Mouse (Mus musculus) urinary bladder, postnatal 4 days (tissue): ENCODE data around the gene Pprc1.

Source experiments
- DNase-seq, 2 experiments: peaks; one replicate each; pipeline ENCODE4 v3.0.0; 2021 to 2022; ENCODE audit warnings: low spot score in 2 of 2

Gene Pprc1

GRCm38 (mm10) chr19:46044271-46044992, at the start of gene Pprc1:
Pprc1 (plus strand) TSS chr19:46044886.
- DNase-seq, result no peak

- no peak for DNase-seq
Measured at GRCm38 (mm10) chr19:45997365-45997764, 47.3 kb upstream of the Pprc1 start.

GRCm38 (mm10) chr19:45997785-45998693, 46.6 kb upstream of the Pprc1 start, which contains the start of gene Armh3:
Armh3 (minus strand) TSS chr19:45998488.
- DNase-seq, result peak; percentile 86 to 87

- DNase-seq, result no peak
Measured at GRCm38 (mm10) chr19:45998694-45999217, 45.9 kb upstream of the Pprc1 start.

DNA sequence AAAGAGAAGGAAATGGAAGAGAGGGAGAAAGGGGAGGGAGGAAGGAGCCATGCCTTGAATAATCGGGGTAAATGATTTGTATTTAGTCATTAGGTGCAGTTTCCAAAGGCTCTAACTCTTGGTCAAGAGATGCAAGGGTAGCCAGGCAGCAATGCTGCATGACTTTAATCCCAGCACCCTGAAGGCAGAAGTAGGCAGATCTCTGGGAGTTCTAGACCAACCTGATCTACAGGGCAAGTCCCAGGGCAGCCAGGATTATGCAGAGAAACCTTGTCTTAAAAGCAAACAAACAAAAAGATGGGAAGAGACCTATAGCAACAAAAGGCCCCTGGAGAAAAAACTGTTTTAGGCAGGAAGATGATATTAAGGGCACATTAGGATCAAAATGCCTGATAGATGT, 45.3 kb upstream of the Pprc1 start:
- no peak for DNase-seq

GRCm38 (mm10) chr19:46002279-46002678, 42.4 kb upstream of the Pprc1 start:
- DNase-seq, result no peak

- DNase-seq, result peak; percentile 78 to 82
Measured at GRCm38 (mm10) chr19:46003371-46004226, 41.1 kb upstream of the Pprc1 start, which contains the start of gene Hps6. Hps6 (plus strand) TSS chr19:46003508.

GRCm38 (mm10) chr19:46004814-46005466, 39.7 kb upstream of the Pprc1 start:
- no peak for DNase-seq

- DNase-seq, result no peak
Measured at GRCm38 (mm10) chr19:46005680-46006079, 39.0 kb upstream of the Pprc1 start.

DNA sequence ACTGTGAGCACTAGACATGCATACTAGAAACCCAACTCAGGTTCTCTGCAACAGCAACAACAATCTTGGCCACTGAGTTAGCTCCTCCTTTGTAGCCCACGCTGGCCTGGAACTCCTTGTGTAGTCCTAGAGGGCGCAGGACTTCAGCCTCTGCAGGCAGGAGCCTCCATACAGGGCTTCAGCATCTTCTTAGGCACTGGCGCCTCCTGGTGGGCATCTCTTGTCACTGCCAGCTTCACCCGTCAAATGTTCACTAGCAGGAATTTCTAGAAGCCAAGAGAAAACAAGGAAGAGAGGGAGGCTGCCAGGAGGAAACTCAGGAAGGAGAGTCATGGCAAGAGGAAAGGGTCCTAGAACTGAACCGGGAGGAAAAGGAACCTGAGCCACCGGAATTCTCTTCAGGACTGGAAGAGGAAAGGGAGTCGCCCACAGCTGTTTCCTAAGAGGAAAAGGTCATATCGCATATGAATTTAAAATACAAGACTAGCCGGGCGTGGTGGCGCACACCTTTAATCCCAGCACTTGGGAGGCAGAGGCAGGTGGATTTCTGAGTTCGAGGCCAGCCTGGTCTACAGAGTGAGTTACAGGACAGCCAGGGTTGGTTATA, 30.0 kb upstream of the Pprc1 start:
- DNase-seq, result peak; percentile 75 to 87

- DNase-seq, result no peak
Measured at GRCm38 (mm10) chr19:46016023-46016422, 28.7 kb upstream of the Pprc1 start.

DNA sequence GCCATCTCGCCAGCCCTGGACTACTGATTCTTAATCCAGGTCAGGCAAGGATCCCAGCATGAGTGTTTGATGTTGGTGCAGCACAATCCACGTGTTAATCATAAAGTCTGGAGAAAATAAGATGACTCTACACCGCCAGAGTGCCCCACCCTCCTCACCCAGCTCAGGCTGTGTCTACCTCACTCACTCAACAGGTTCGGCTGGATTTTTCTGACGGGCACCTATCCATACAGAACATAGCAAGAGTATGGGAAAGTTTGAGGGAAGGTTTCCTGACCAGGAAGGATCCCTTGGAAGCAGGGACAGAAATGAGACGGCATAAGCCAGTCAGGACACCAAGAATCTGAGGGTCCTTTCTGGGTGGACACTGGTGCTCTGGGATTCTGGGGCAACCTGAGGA, 19.7 kb upstream of the Pprc1 start:
- no peak for DNase-seq

- no peak for DNase-seq
Measured at GRCm38 (mm10) chr19:46026567-46026966, 18.1 kb upstream of the Pprc1 start.

DNA sequence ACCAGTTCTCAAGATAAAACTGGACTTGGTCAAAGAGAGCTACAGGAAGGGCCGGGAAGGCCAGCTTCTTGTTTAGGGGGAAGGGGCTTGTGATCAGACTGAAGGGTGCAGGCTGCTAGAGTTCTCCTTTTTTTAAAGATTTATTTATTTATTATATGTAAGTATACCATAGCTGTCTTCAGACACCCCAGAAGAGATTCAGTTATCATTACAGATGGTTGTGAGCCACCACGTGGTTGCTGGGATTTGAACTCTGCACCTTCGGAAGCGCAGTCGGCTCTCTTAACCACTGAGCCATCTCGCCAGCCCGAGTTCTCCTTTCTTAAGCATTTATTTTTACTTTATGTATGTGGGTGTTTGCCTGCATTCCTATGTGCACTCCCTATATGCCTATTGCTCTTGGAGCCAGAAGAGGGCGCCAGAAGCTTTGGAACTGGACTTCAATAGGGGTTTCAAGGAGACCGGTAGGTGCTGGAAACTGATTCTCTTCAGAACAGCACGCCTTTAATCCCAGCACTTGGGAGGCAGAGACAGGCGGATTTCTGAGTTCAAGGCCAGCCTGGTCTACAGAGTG, 15.9 kb upstream of the Pprc1 start:
- no peak for DNase-seq

GRCm38 (mm10) chr19:46029652-46030051, 15.0 kb upstream of the Pprc1 start:
- DNase-seq, result no peak

DNA sequence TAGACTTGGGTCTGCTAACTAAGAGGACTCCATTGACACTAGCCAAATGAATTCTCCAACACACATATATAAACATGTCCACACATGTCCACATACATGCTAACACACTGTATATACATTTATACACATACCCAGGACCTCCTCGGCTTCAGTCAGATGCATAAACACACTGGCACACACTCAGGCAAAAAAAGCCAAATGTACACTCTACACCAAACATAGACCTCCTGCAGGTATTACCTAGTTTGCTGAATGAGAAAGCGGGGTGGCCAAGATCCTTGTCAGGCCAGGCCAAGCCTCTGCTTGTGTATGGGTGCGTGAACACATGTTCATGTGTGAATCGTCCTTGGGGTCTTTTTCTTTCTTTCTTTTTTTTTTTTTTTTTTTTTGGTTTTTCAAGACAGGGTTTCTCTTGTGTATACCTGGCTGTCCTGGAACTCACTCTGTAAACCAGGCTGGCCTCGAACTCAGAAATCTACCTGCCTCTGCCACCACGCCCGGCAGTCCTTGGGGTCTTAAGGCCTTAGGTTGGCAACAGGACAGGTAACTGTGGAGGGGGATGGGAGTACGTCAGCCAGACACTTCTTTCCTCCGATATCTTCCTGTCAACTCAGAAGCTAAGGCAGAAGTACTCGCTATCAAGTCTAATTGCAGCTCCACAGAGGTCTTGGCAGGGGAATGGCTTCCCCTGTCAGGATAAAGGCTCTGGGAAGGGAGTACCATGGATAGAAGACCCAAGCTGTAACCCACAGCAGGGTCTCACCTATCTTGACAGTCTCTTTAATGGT, 14.3 kb upstream of the Pprc1 start:
- DNase-seq, result no peak

GRCm38 (mm10) chr19:46031689-46032432, 12.8 kb upstream of the Pprc1 start:
- DNase-seq, result no peak

DNA sequence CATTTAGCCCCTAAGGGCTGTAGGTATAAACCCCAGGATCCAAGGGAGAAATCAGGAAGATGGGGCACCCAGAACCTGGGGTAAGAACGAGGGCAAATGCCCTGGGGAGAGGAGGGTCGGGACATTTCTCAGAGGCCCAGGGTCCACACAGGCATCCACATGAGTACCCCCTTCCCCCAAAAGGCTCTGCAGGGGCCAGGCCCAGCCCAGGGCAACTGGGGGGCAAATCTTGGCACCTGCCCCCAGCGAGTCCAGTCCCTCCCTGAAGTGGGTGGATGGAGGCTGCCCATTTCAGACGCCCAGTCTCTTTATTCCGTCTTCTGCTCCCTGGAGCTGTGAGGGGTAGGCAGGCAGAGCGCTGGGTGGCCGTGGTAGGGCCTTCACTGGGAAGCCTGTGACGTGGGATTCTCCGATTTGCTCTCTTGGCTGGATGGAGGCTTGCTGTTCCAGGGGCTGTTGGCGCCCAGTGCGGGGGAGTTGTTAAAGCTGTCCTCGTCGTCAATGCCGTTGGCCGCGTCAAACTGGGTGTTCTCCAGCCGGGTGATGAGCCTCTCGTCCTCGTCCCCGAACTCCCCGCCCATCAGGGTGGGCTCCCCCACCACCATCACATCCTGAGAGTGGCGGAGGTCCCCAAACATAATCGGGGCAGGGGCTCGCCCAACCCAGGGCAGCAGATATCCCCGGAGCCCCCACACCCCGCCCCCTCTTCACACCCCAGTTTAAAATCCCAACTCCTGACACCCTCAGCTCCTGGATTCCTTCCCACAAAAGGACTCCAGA, 11.8 kb upstream of the Pprc1 start:
- no peak for DNase-seq
